Mouse (Mus musculus) liver (tissue): ENCODE results near the gene Exosc3.
"Not testable (repeated sequence)": the region's sequence is repeated elsewhere in the genome, so short reads cannot be mapped to it uniquely, and the experiment has no call there.

ENCODE experiments used
- DNase-seq: peaks from one replicate; pipeline ENCODE4 v3.0.0-alpha.2; 2020; ENCODE audit warnings: mixed read lengths

Exosc3 gene

DNA sequence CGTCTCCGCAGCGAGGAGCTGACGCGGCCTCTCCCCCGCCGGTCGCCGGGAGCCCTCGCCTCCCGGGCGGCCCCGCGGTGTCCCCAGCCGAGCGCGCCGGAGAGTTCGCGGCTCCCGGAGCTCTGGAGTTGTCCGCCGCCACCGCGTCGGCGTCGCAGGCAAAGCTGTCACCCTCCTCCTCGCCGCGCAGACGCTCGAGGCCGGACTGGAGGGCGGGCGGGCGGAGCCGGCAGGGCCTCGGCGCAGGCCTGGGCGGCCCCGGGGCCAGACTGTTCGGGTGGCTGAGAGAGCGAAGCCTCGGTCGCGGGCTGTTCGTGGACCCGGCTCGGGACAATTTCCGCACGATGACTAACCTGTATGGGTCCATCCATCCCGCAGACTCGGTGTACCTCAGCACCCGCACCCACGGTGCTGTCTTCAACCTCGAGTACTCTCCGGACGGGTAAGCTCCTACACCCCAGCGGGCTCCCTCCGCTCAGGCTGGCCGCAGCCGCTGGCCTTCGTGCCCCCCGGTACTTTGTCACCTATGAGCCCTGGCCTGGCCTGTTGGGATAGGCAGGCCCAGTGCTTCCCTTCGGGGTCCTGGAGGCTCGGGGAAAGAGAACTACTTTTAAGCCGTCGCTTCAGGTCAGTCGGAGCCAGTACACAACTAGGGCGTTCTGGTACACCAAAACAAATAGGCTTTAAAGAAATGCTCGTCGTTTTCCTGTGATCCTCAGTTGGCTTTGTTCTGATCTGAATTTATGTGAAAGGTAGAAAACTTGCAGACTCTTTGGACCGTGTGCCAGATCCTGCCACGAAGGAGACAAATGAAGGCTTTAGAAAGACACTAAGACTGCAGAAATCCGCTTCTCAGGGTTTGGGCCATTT, at the start of gene Exosc3:
TSS of gene Exosc3 (minus strand) at position 447 of the 870 bp plus-strand sequence.
- DNase-seq: peak; percentile 81

DNA sequence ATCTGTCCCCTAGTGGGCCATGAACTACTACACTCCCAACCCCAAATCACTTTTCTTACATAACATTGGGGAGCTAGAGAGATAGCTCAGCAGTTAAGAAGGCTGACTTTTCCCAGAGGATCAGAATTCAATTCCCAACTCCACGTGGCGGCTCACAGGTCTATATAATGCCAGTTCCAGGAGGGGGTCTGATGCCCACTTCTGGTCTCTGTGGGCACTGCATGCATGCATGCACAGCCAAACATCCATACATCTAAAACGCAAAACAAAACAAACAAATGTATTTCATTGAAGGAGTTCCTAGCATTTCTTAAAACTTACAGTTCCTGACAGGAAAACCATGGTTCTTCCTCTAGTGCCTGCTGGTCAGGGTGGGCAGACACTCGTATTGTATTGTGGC, 49.6 kb upstream of the Exosc3 start:
- no peak for DNase-seq

DNA sequence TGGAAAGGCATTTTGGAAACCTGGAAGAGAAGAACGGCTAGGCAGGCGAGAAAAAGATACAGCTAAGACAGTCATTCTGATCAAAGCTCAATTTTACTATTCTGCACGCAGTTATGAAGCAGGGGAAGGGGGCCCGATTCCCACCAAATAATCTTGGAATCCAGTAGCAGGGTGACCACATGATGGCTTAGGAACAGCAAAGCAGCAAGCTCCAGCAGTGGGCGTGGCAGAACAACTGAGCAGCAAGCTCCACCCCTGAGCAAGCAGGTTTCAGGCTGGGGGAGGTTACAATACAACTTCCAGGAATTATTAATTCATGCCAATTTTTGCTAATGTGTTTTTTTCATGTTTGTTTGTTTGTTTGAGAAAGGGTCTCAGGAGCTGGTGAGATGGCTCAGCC, 44.8 kb upstream of the Exosc3 start:
- DNase-seq: peak; percentile 13

DNA sequence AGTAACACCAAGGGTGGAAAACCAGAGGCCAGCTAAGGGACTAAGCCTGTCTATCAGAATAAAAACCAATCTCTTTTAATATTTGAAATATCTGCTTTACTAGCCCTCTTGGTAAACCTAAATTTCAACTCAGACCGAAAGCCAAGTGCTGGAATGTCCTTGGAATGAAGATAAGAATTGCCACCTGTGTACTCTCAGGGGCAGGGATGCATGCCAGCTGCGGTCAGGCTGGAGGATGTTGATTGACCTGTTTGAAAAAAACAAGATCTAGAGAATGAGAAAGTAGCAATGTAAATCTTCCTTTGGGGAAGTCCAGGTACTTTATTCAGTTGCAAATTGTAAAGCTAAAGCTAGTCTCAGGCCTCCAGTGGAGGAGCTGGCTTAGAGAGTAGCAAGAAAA, 39.6 kb upstream of the Exosc3 start:
- not testable (repeated sequence) for DNase-seq

DNA sequence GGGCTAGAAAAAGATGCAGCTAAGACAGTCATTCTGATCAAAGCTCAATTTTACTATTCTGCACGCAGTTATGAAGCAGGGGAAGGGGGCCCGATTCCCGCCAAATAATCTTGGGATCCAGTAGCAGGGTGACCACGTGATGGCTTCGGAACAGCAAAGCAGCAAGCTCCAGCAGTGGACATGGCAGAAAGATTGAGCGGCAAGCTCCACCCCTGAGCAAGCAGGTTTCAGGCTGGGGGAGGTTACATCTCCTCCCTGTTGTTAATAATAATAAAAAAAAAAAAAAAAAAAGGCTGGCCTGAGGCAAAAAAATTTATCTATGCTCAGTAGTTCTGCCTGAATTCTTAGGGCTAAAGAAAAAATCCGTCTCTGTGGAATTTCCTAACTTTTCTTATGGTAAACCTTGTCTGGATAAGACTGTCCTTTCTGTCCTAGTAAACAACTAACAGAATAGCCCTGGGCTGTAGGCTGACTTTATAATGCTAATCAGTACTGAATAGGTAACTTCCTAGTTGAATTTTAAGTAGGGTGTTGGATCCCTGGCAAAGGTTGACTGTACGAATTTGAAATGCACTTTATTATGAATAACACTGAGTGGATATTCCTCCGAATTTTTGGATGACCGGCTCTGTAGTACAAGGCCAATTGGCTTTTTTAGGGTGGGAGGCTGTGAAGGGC, 38.5 kb upstream of the Exosc3 start:
- not testable (repeated sequence) for DNase-seq

DNA sequence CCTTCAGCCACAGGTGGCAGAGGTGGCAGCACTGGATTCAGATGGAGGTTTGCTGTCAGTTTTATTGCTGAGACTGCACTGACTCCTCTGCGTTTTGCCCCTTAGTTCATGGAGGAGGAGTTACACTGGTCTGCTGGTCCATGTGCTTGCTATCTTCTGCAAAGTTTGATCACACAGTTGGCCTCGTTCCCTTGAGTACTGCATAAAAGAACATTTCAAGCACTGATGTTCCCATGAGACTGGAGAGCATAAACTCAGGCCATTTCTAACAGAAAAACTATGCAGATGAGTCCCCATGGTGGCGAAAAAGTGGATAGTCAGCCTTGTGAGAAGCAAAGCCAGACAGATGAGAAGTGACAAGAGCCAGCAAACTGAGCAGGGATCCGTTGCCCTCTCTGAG, 34.0 kb upstream of the Exosc3 start:
- DNase-seq: no peak

DNA sequence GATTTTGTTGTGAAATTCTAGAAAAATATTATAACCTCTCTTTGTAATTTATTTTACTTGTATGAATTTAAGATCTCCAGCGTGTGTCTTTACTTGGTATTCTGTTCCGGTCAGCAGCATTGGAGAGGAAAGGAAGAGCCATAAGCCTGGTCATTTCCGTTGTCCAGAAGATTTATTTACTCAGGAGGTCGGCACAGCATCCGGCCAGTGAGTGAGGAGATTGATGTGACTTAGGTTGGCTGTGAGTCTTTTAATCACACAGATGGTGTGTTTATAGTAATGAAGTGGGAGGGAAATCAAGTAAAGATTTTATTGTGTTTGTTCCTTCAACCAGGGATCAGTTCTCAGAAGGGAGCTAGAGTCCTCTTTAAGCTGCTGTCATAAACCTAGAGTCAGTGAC, 32.3 kb upstream of the Exosc3 start:
- no peak for DNase-seq

DNA sequence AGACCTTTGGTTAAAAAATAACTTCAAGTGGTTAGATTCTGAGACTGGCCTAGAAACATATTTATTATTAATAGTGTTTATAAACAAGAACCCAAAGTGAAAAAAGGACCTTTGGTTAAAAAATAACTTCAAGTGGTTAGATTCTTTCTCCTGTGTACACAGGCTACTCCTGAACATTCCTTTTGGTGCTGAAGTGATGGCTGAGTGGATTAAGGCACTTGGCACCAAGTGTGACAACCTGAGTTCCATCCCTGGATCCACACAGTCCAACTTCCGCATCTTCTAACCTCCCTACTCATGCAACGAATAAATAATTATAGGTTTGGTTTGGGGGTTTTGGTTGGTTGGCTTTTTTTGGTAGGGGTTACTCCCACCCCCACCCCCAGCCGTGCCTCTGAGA, 28.7 kb upstream of the Exosc3 start:
- DNase-seq: no peak

DNA sequence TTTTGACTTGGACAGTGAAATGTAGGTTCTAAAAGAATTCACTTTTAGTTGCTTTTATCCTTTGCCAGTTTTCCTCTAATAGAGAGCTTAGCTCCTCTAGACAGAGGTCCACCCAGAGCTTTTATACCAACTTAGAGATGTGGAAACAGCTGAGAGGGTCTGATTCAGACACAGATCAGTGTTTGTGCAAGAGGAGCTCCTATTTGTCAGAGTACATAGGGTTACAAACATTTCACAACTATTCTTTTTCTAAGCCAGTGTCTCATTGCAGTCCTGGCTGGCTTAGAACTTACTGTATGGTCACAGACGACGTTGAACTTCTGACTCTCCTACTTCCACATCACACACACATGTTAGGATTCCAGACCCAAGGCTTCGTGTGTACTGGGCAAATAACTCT, 14.1 kb upstream of the Exosc3 start:
- no peak for DNase-seq

DNA sequence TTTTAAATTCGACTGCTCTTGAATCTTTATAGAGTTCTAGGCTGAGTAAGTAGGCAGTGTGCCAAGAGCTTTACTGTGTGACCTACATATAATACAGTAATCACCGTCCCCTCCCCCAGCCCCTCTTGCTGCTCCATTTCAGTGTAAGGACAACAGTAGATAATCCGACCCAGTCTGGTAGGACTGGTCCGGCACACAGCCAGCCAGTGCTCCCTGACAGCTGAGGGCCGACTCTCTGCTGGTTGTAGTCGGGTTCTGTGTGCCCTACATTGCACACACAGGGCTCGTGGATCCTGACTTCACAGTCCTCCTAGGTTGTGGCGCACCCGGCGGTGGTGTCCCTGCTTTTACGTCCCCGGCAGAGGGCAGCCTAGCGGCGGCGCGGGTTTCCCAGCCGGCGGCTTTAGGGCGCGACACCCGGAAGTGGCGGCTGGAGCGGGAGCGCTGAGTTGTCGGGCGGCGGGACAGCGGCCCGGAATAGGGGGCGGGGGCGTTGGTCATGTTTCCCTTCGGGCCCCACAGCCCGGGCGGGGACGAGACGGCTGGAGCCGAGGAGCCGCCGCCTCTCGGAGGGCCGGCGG, 773 bp downstream of the Exosc3 start, which contains the start of gene Dcaf10:
TSS of gene Dcaf10 (plus strand) at position 433 of the 581 bp plus-strand sequence.
- peak; percentile 94 for DNase-seq

DNA sequence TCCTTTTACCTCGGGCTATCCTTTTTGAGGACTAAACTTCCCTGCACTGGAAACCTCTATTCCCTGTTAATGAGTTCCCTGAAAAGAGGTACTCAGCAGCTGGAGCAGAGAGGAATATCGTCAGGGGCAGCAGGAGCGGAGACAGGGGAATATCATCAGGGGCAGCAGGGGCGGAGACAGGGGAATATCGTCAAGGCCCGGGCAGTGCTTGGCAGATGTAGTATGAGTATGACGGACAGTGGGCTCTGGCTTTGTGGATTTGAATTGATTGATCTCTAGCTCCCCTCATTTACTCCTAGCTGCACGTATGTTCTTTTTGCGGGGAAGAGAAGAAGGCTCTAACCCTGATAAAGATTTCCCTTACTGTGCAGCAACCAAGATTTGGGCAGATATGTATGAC, 1.3 kb downstream of the Exosc3 start:
- DNase-seq: no peak

DNA sequence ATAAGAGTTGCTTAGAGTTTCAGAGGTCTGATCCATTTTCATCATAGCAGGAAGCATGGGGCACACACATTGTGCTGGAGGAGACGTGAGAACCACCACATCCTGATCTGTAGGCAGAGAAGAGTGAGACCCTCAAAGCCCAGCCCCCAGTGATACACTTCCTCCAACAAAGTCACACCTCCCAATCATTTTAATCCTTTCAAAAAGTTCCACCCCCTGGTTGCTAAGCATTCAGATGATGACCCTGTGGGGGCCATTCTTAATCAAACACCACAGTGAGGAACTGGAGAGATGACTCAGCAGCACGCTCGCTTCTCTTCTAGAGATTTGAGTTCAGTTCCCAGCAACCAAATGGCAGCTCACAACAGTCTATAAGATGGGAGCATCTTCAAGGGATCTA, 10.1 kb downstream of the Exosc3 start:
- DNase-seq: no peak

DNA sequence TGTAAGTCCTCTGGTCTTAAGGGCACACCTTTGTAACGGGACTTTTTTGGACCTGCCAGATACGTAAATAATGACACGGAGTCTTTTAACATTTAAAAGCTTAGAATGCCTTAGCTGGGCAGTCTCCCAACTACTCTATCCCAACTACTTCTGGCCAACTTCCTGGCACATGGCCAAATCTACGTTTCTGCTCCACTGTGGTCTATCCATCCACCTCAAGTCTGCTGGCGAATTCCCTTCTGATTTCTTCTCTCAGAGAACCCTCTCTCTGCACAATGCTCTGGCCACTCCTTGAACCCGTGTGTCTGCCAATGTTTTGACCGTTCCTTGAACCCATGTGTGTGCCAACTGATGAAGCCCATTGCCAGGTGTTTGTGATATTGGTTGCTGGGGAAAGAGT, 11.4 kb downstream of the Exosc3 start:
- DNase-seq: no peak

DNA sequence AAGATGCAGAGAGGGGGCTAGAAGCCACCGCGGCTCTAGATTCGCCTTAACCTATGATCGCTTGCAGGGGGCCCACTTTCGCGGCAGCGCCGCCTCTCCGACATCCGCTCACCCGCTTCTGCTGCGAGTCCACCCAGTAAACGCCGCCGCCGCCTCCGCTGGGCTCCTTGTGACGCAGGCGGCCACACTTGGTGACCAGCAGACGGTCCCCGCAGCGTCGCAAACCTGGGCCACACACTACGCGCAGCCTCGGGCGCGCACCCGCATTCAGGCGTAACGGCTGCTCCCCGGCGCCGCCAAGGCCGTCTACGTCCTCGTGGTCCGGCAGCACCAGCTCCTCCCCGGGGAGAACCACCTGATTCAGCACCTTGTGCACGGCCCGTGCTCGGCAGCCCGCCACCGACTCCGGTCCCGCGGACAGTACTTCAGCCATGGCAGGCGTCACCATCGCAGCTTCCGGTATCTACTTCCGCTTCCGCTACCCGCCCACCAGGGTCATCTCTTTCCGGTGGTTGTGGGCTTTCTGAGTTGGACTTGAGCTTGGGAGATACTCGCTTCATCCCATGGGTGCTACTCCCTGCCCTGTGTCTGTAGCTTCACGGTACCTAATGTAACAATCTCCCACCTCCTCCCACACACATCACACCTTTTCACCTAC, 22.2 kb downstream of the Exosc3 start:
- DNase-seq: peak; percentile 82

DNA sequence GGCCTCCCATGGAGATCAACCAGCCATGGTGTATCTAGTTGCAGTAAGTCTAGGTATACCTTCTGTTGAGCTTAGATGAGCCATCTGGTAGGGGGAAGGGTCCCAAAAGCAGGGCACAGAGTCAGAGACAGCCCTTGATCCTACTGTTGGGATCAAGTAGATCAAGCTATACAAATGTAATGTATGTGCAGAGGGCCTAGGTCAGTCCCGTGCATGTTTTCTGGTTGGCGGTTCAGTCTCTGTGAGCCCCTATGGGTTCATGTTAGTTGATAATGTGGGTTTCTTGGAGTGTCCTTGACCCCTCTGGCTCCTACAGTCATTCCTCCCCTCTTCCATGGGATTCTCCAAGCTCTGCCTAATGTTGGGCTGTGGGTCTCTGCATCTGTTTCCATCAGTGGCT, 31.5 kb downstream of the Exosc3 start:
- DNase-seq: no peak

DNA sequence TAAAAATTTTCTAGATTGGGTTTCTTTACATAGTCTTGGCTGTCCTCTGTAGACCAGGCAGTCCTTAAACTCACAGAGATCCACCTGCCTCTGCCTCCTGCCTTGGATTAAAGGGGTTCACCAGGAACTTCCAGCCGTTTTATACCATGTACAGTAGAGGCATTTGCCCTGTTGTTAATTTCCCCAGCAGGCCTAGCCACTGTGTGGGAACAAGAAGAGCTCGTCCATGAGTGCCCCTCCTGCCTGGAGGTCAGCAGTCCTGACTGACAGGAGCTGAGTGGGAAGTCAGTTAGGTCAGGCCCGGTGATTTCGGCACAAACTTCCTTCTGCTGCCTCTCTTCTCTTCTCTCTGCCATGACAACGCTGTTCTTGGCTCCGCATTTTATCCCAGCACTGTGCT, 33.9 kb downstream of the Exosc3 start:
- DNase-seq: no peak

DNA sequence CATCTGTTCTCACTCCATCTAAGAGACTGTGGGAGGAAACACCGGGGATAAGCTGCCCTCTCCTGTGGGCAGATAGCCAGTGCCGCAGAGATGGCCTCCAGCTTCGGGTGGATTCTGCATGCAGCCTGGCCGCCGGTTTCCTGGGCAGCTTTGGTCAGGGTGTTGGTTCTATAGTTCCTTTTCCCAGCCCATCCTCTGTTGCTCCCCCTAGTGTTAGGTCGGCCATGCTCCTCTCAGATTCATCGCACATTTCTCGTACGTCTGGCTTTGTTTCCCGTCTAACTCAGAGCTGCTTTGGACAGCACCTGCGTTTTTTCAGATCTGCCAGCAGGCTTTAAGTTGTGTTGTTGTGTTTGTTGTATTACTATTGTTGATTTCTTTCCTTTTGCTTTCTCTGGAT, 34.5 kb downstream of the Exosc3 start:
- peak; percentile 38 for DNase-seq

DNA sequence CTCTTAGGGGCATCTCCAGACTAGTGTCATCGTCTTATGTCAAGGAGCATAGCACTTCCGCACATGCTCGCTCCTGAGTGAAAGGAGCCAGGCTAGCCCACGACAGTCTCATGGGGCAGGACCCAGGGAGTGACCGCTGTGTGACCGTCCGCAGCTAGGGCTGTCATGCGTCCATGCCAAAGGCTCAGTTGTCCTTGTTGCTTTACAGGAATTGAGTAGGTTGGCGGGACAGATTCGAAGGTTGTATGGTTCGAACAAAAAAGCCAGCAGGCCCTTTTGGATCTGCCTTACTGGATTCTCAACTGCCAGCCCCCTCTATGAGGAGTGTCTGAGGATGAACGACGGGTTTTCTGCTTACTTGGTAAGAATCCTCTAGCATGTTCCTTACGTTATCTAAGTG, 37.0 kb downstream of the Exosc3 start:
- DNase-seq: no peak

DNA sequence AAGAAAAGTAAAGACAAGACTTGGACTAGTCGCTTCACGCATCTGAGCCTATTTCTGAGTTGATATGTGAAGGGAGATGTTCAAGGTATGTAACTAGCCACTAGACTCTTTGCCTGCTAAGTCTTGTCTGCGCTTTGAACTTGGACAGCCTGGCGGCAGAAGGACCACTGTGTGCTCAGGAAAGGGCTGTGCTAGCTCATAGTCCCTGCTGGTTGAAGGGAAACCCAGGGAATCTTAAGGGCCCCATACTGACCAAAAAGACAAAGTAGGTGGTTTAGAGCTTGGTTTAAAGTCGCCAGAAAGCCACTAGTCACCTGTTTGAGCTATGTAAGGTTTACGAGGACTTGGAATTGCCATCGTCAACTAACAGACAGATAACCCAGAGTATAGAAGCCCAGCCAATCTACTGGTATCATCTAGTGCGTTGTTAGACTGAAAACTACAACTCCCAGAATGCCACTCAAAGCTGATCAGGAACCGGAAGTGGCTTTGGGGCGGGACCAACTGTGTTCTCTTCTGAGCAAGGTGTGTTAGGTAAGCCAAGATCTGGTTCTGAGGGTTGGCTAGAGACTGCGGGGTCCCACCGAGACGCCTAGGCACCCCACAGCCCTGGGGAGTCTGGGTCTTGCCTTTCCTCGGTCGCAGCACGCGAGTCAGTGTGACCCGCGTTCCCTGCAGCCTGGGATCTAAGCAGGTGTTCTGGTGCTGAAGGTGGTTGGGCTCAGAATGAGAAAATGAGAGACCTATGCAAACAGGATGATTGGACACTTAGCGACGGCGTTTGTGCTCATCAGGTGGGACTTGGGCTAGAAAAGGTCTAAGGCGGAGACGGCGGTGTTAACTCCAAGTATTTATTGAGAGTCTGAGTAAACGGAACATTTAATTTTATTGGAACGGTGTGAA, 45.6 kb downstream of the Exosc3 start, which contains the start of gene Trmt10b:
TSS of gene Trmt10b (plus strand) at position 466 of the 903 bp plus-strand sequence.
- DNase-seq: peak; percentile 67

DNA sequence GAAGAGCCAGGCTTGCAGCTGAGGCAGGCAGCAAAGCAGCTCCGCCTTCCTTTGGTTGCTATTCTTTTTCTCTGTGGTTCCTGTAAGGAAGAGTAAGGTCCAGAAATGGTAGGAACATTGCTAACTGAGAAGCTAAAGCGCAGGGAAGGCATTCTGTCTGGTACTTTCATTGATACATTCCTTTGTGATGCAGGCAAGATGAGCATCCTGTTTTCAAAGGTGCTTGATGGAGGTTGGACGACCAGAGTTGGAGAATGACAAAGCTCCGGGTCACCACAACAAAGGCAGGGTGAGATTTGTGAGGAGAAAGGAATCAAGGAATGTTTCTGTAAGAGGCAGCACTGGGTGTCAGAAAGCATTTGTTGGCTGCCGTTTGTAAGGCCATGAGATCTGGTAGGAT, 54.6 kb downstream of the Exosc3 start:
- DNase-seq: no peak

DNA sequence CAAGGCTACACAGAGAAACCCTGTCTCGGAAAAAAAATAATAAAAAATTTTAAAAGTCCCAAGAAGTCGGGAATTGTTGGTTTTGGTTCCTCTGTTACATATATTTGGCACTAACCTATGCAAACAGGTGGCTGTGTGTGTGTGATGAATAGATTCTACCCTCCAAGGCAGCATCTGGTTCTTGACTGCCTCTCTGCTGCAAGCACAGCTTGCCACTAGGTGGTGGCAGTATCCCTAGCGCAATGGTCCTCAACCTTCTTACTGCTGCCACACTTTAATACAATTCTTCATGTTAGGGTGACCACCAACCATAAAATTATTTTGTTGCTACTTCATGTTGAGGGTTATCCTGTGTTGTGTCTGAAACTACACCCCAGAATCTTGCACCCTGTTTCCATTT, 56.2 kb downstream of the Exosc3 start:
- DNase-seq: no peak

DNA sequence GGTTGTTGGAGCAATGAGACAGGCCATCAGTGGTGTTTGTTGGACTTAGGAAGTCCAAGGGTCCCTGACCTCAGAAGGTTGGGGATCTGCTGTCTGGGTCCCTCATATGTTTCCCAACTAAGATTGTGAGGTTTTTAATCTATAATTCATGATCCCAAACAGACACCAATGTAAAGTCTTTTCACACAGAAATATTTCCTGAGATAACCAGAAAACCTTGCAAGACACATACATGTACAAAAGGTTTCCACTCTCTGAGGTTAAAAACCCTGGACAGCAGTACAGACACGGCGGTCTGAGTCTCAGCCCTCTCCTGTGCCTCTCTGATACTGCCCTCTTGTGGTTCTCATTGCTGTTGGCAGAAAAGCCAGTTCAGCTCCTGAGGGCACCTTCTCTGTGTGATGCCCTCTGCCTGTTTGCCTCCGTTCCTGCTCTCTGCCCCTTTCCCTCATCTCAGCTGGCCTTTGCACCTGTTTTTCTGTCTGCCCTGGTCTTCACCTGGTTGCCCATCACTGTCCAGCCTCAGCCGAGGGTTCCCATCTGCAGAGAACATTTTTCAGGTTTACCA, 62.5 kb downstream of the Exosc3 start:
- peak; percentile 56 for DNase-seq
